Mouse (Mus musculus) gastrocnemius, postnatal 4 days (tissue): ENCODE measurements around the gene Gm13275. TPM values are rescaled to one million over a fixed set of nuclear protein-coding genes. Genes with fewer than 3 reads are reported as not detected.
"Not testable (repeated sequence)": the region's sequence is repeated elsewhere in the genome, so short reads cannot be mapped to it uniquely, and the experiment has no call there.

Source experiments
- DNase-seq, 2 experiments: peaks; one replicate each; pipeline ENCODE4 v3.0.0; 2021 to 2022; ENCODE audit warnings: low spot score in 2 of 2, mixed read lengths in 2 of 2
- long read RNA-seq, 2 experiments: library from polyadenylated mRNA; stranded (forward); transcript quantifications; one replicate each; pipeline ENCODE4 v2.0.0; 2021
- total RNA-seq, 2 experiments: library from RNA; stranded (reverse); gene quantifications; 2 replicates each; pipeline ENCODE4 v1.2.3; 2021

Gene Gm13275
- total RNA-seq: not detected
- long read RNA-seq, experiment 1: 0 reads
- long read RNA-seq, experiment 2: 0 reads

- DNase-seq: peak; percentile 51 to 63
Observed at GRCm38 (mm10) chr4:88793936-88794675, at the start of gene Gm13275. Gene Gm13275 (plus strand): TSS chr4:88794487.

- no peak for DNase-seq
Observed at GRCm38 (mm10) chr4:88749926-88750325, 44.4 kb upstream of the Gm13275 start.

GRCm38 (mm10) chr4:88754818-88755340 lies 39.4 kb upstream of the Gm13275 start, which contains the start of gene Gm13271:
Gene Gm13271 (plus strand): TSS chr4:88754868.
- peak; percentile 68 to 69 for DNase-seq

GRCm38 (mm10) chr4:88756581-88757513 lies 37.4 kb upstream of the Gm13275 start:
- DNase-seq: peak in 1 of 2 experiments; percentile 10

- peak; percentile 81 to 83 for DNase-seq
Observed at GRCm38 (mm10) chr4:88757628-88758031, 36.7 kb upstream of the Gm13275 start.

- not testable (repeated sequence) for DNase-seq
Observed at GRCm38 (mm10) chr4:88758751-88759150, 35.5 kb upstream of the Gm13275 start.

- peak; percentile 42 to 47 for DNase-seq
Observed at GRCm38 (mm10) chr4:88759610-88760268, 34.5 kb upstream of the Gm13275 start, which contains the start of gene Gm13283. Gene Gm13283 (plus strand): TSS chr4:88760119.

- DNase-seq: peak; percentile 30 to 67
Observed at GRCm38 (mm10) chr4:88760431-88760830, 33.9 kb upstream of the Gm13275 start.

GRCm38 (mm10) chr4:88761776-88762175 lies 32.5 kb upstream of the Gm13275 start:
- peak; percentile 78 to 85 for DNase-seq

GRCm38 (mm10) chr4:88762341-88762740 lies 31.9 kb upstream of the Gm13275 start:
- peak in 1 of 2 experiments; percentile 20 for DNase-seq

- peak in 1 of 2 experiments; percentile 34 for DNase-seq
Observed at GRCm38 (mm10) chr4:88763384-88764018, 30.8 kb upstream of the Gm13275 start.

GRCm38 (mm10) chr4:88773534-88773933 lies 20.8 kb upstream of the Gm13275 start, which contains the start of gene Gm13290:
Gene Gm13290 (plus strand): TSS chr4:88773834.
- not testable (repeated sequence) for DNase-seq

- not testable (repeated sequence) for DNase-seq
Observed at GRCm38 (mm10) chr4:88776622-88777021, 17.7 kb upstream of the Gm13275 start, which contains the start of gene Gm13289. Gene Gm13289 (plus strand): TSS chr4:88776922.

GRCm38 (mm10) chr4:88779550-88779949 lies 14.7 kb upstream of the Gm13275 start, which contains the start of gene Gm13272:
Gene Gm13272 (plus strand): TSS chr4:88779850.
- DNase-seq: not testable (repeated sequence)

- DNase-seq: peak in 1 of 2 experiments; percentile 14
Observed at GRCm38 (mm10) chr4:88780320-88780719, 14.0 kb upstream of the Gm13275 start.

GRCm38 (mm10) chr4:88781831-88782230 lies 12.5 kb upstream of the Gm13275 start, which contains the start of gene Ifnz:
Gene Ifnz (plus strand): TSS chr4:88782131.
- DNase-seq: not testable (repeated sequence)

GRCm38 (mm10) chr4:88782335-88782734 lies 12.0 kb upstream of the Gm13275 start:
- DNase-seq: not testable (repeated sequence)

- DNase-seq: not testable (repeated sequence)
Observed at GRCm38 (mm10) chr4:88785409-88785808, 8.9 kb upstream of the Gm13275 start, which contains the start of gene Gm13276. Gene Gm13276 (plus strand): TSS chr4:88785709.

- DNase-seq: peak; percentile 20 to 52
Observed at GRCm38 (mm10) chr4:88788402-88788801, 5.9 kb upstream of the Gm13275 start, which contains the start of gene Gm13277. Gene Gm13277 (plus strand): TSS chr4:88788632.
